Mouse (Mus musculus) left cerebral cortex, postnatal 25 days (tissue): ENCODE results near the gene Hapln2. TPM values are rescaled to one million over a fixed set of nuclear protein-coding genes. Genes with fewer than 3 reads are reported as not detected.

ENCODE experiments used
- DNase-seq, 2 experiments: peaks; one replicate each; pipeline ENCODE4 v3.0.0; 2022; ENCODE audit warnings: low spot score in 2 of 2, mixed read lengths in 1 of 2
- intact Hi-C: fragments of 180-260 bp; cut with DNase I; formaldehyde crosslinking; loops from one replicate; pipeline ENCODE4 v1.15.1; 2025
- total RNA-seq, 2 experiments: library from RNA; stranded (reverse); gene quantifications; 2 replicates each; pipeline ENCODE4 v1.2.3; 2021

Gene Hapln2
- total RNA-seq, 2 experiments from 2014 or later: 7.4 to 9.6 TPM

GRCm38 (mm10) chr3:87983627-87984026, 43.8 kb downstream of the Hapln2 start:
- no peak for DNase-seq
- intact Hi-C loops: no loop called here

- no peak for DNase-seq
- intact Hi-C loops: no loop called here
These were observed 44.4 kb downstream of the Hapln2 start for GRCm38 (mm10) chr3:87982836-87983601.

GRCm38 (mm10) chr3:87981894-87982835, 45.2 kb downstream of the Hapln2 start:
- intact Hi-C loops: no loop called here

GRCm38 (mm10) chr3:87981214-87981760, 46.1 kb downstream of the Hapln2 start:
- no peak for DNase-seq
- intact Hi-C loops: no loop called here

More at GRCm38 (mm10) chr3:87981894-87982835, 45.2 kb downstream of the Hapln2 start:
- no peak for DNase-seq

GRCm38 (mm10) chr3:87980728-87981127, 46.7 kb downstream of the Hapln2 start:
- DNase-seq: no peak
- intact Hi-C loops: no loop called here

GRCm38 (mm10) chr3:87980085-87980484, 47.3 kb downstream of the Hapln2 start:
- DNase-seq: no peak
- intact Hi-C loops: no loop called here

GRCm38 (mm10) chr3:87979493-87979892, 47.9 kb downstream of the Hapln2 start:
- intact Hi-C loops: no loop called here
- no peak for DNase-seq

- no peak for DNase-seq
- intact Hi-C loops: no loop called here
These were observed 52.9 kb downstream of the Hapln2 start for GRCm38 (mm10) chr3:87974381-87974987.

GRCm38 (mm10) chr3:87973593-87974380, 53.6 kb downstream of the Hapln2 start:
- intact Hi-C loops: no loop called here

GRCm38 (mm10) chr3:87972776-87973175, 54.6 kb downstream of the Hapln2 start:
- DNase-seq: no peak
- intact Hi-C loops: no loop called here

More at GRCm38 (mm10) chr3:87973593-87974380, 53.6 kb downstream of the Hapln2 start:
- no peak for DNase-seq

GRCm38 (mm10) chr3:87972203-87972664, 55.1 kb downstream of the Hapln2 start:
- intact Hi-C loops: no loop called here
- DNase-seq: peak in 1 of 2 experiments; percentile 32

Other genes starting within 250 kb of the Hapln2 start
- 1 to 10 TPM in 1 of 2 experiments, under 1 TPM in 1; 0.21 to 1.7 TPM for gene Ntrk1, start 232.4 kb downstream of the Hapln2 start, total RNA-seq
- under 1 TPM; 0.60 to 0.73 TPM for gene Insrr, start 230.6 kb downstream of the Hapln2 start, total RNA-seq
- gene Pear1, start 203.3 kb downstream of the Hapln2 start, total RNA-seq: 1 to 10 TPM; 7.4 to 10.0 TPM
- gene Sh2d2a, start 180.8 kb downstream of the Hapln2 start, total RNA-seq: not detected
- 10 to 100 TPM; 63.3 to 67.0 TPM for gene Prcc, start 142.0 kb downstream of the Hapln2 start, total RNA-seq
- gene Hdgf, start 121.3 kb downstream of the Hapln2 start, total RNA-seq: 100 to 1,000 TPM; 138 to 146 TPM
- gene Mrpl24, start 108.1 kb downstream of the Hapln2 start, total RNA-seq: 10 to 100 TPM; 51.4 to 57.7 TPM
- 10 to 100 TPM; 12.8 to 16.0 TPM for gene Isg20l2, start 97.3 kb downstream of the Hapln2 start, total RNA-seq
- gene Rrnad1, start 96.9 kb downstream of the Hapln2 start, total RNA-seq: 10 to 100 TPM; 19.5 to 21.8 TPM
- 1 to 10 TPM; 3.9 to 5.7 TPM for gene Crabp2, start 78.9 kb downstream of the Hapln2 start, total RNA-seq
- gene Nes, start 56.5 kb downstream of the Hapln2 start, total RNA-seq: 1 to 10 TPM; 5.2 to 6.2 TPM
- gene Bcan, start 27.4 kb downstream of the Hapln2 start, total RNA-seq: 100 to 1,000 TPM; 257 to 284 TPM
- gene Gpatch4, start 15.5 kb upstream of the Hapln2 start, total RNA-seq: 10 to 100 TPM; 13.1 to 13.8 TPM
- 10 to 100 TPM; 66.6 to 74.9 TPM for gene Naxe, start 30.9 kb upstream of the Hapln2 start, total RNA-seq
- not detected for gene Ttc24, start 50.7 kb upstream of the Hapln2 start, total RNA-seq
- gene Iqgap3, start 54.4 kb upstream of the Hapln2 start, total RNA-seq: under 1 TPM; 0.21 to 0.44 TPM
- gene Mef2d, start 114.8 kb upstream of the Hapln2 start, total RNA-seq: 100 to 1,000 TPM; 211 to 225 TPM
- not detected for gene Rhbg, start 227.1 kb upstream of the Hapln2 start, total RNA-seq